Mouse (Mus musculus): ENCODE measurements around the gene Plcb4.
A peak's percentile ranks its signal among the peaks of the same experiment; 100 is the strongest.
"Not testable (repeated sequence)": the region's sequence is repeated elsewhere in the genome, so short reads cannot be mapped to it uniquely, and the experiment has no call there.

Gene Plcb4

GRCm38 (mm10) chr2:135675284-135675683, 16.5 kb downstream of the Plcb4 start:
- no peak for DNase-seq

GRCm38 (mm10) chr2:135676978-135677501, 18.2 kb downstream of the Plcb4 start:
- no peak for DNase-seq

- DNase-seq: no peak
Measured at GRCm38 (mm10) chr2:135677601-135678000, 18.8 kb downstream of the Plcb4 start.

- no peak for DNase-seq
Measured at GRCm38 (mm10) chr2:135680001-135680400, 21.2 kb downstream of the Plcb4 start.

DNA sequence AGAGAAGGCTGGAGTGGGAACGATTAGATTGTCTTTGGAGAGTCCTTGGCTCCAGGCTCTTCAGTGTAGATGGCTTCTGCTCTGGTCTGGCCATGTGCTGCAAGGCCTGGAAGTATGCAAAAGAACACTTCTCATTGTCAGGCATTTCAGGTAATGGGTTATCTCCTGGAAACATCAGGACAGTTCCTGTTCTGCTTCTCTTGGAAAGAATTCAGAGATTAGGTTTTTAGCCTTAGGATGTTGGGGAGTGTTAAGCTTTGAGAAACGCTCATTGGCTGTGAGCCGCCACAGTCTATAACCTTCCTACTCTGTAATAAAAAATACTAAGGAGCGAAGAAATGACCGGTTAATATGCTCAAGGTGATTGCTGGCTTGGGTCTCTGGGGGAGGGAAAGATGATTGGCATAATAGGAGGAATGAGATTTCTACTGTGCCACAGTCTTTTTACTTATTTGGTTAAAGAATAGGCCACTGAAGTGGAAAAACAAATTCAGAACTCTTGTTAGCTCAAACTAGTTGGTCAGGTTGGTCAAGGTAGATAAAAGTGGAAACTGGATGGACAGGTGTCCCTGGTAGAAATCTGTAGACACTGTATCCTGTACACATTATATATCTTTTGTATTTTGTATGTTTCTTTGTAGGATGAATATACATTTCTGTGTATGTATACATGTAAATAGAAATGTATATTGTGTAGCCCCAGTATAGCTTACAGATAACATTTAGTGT, 21.8 kb downstream of the Plcb4 start:
- DNase-seq: no peak

GRCm38 (mm10) chr2:135683684-135684440, 25.1 kb downstream of the Plcb4 start:
- no peak for DNase-seq

- no peak for DNase-seq
Measured at GRCm38 (mm10) chr2:135686692-135687091, 27.9 kb downstream of the Plcb4 start.

DNA sequence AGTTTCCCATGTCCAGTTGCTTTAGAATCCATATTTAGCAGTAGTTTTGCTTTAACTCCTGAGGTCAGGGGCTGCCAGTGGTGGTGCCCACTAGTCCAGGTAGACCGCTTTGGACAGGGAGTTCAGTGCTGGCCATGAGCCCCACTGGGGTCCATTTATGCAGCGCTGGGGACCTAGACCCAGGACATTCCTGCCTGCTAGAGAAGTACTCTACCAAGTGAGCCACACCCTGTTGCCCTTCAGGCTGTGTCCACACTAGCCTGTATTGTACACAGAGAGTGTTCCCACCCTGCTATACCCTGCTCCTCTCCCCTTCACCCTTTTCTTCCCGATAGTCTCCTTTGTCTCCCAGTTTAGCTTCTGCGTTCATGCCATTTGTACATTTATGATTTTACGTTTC, 28.8 kb downstream of the Plcb4 start:
- DNase-seq: no peak

GRCm38 (mm10) chr2:135692568-135693488, 34.0 kb downstream of the Plcb4 start:
- peak; percentile 45 for DNase-seq

DNA sequence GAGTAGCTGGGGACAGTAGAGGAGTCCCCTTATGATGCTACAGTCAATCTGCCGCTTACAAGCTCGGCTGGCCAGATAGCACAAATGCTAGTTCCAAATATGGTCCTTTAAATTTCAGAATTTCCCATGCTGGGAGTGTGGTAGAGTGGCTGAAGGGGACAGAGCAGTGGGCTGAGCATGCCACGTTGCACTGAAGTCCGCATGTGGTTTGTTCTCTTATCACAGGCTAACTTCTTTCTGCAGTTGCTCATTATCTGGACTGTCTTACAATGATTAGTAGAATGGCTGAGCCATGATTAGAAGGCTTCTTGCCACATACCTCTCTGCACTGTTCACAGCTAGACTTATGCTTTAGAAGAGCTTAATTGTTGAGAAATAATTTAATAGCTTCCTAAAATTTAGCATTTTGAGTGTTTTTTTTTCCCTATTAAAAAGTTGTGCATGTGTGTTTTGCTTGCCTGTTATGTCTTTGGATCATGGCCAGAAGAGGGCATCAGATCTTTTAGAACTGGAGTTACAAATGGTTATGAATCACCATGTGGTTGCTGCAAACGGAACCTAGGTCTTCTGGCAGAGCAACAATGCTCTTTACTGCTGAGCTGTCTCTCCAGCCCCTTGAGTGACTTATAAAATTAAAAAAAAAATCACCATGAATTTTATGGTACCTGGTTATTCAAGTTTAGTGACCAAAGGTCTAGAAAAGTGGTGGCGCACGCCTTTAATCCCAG, 42.0 kb downstream of the Plcb4 start:
- DNase-seq: no peak

GRCm38 (mm10) chr2:135704673-135705072, 45.9 kb downstream of the Plcb4 start:
- no peak for DNase-seq

- DNase-seq: no peak
Measured at GRCm38 (mm10) chr2:135707305-135707704, 48.5 kb downstream of the Plcb4 start.

GRCm38 (mm10) chr2:135708386-135708785, 49.6 kb downstream of the Plcb4 start:
- no peak for DNase-seq

DNA sequence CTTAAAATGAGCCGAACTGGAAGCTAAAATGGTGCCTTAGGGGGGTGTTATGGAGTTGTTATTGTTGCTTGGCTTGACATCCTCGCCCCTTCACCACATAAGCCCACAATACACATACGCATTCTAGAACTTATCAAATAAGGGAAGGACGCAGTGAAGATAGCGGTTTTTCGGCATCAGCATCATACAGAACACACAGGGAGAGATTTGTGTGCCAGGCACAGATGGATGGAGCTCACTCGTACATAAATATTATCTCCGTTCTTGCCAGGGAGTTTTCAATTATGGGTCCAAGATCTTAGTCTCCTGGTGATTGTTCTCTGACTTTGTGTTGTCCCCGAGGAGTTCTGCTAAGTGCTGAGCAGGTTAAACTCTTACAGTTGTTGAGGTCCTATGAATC, 50.0 kb downstream of the Plcb4 start:
- no peak for DNase-seq

DNA sequence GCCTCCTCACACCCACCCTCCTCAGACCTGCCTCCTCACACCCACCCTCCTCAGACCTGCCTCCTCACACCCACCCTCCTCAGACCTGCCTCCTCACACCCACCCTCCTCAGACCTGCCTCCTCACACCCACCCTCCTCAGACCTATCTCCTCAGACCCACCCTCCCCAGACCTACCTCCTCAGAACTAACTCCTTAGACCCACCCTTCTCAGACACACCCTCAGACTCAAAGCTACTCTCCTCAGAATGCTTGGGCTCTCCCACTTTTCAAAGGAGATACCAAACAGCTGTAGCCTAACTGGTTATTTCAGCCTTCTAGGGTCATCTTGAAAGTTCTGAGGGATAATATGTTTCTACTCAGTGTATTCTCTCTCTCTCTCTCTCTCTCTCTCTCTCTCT, 50.9 kb downstream of the Plcb4 start:
- not testable (repeated sequence) for DNase-seq

DNA sequence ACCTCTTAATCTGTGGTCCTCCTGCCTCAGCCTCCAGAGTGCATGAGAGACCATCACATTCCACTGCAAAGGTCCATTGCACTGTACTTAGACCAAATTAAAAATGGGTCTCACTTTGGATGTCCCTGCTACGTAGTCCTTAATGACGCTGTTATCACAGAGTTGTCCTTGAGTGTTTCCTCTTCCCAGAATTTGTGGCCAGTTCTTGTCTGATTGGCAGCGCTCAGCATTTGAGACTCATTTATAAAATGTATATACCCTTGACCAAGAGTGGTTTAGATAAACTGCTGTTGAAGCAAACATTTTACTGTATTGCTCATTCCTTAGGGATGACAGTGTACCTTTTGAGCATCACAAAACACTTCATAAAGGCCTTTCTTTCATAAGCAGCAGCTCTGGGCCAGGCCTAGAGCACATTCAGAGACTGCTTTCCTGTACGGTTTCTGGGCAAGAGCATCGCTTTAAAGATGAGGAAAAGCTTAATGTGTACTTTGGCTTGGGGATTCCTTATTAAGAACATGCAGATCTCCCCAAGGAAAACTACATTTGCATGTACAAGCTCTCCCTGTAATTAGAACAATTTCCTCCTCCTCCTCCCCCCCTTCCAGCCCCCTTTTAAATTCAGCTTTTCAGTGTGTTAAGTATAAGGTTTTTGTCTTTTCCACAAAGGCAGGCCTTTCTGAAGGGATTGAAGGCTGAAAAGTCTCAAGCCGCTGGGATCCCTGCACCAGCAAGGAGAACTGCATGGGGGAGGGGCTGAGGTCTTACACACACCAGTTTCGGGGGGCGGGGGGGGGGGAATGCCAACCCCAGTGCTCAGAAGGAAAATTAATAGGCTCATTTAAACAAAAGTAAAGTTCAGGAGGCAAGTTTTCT, 52.5 kb downstream of the Plcb4 start:
- DNase-seq: peak; percentile 84

- peak; percentile 87 for DNase-seq
Measured at GRCm38 (mm10) chr2:135711925-135712288, 53.1 kb downstream of the Plcb4 start.

GRCm38 (mm10) chr2:135712331-135712730, 53.5 kb downstream of the Plcb4 start:
- no peak for DNase-seq

DNA sequence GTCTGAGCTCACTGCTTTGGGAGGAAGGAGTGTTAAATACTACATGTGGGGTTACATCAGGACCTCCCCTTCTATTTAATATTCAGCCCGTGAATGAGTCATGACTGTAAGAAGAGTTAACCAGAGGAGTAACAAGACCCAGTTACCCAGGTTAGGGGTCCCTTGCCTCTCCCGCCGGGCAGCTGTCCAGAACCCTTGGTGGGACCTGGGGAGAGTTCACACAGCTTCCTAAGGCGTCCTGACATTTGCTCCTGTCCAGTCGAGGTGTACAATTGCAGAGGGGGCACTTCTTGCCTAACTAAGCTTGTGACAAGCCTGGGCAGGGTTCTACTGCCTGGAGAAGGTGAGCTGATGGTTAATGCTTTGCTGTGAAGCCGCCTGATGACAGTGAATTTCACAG, 54.1 kb downstream of the Plcb4 start:
- DNase-seq: no peak

DNA sequence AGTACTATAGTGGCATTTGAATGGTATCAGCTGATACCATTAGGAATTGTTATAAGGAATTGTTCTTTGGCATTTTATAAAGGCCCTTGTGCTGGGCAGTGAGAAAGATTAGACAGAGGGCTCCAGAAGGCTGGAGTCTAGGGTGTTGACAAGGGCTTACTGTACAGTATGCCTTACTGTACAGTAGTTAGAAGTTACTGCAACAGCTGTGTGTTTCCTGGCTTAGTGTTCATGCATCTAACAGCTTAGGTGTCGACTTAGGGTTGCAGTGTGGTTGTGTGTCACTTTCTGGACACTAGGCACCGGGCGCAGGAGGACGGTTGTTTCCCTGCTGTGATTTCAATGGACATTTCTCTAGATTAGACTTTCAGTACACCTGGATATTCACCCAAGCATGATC, 57.4 kb downstream of the Plcb4 start:
- DNase-seq: no peak

Data from embryo, embryonic 11 days (tissue).